Mouse (Mus musculus) embryonic facial prominence, embryonic 12.5 days (tissue): Measurements from ENCODE around the gene Bcl6b. TPM values are rescaled to one million over a fixed set of nuclear protein-coding genes. Genes with fewer than 3 reads are reported as not detected.
A peak's percentile ranks its signal among the peaks of the same experiment; 100 is the strongest.

Experiments used
- ATAC-seq: fragments of 200-750 bp; cut with Nextera tagmentation; 2 replicates; pipeline ENCODE4 v1.8.0; 2017; ENCODE audit not compliant: insufficient number of reproducible peaks, insufficient read depth, low FRiP score, low TSS enrichment
- H3K27ac ChIP-seq: fragments of 300-500 bp; sonication (generic); 2 replicates; pipeline ENCODE4 v1.5.1; 2016; ENCODE audit warnings: mild to moderate bottlenecking
- H3K27me3 ChIP-seq: fragments of 300-500 bp; sonication (generic); 2 replicates; pipeline ENCODE4 v1.6.1; 2016; ENCODE audit warnings: mild to moderate bottlenecking, moderate library complexity
- H3K36me3 ChIP-seq: fragments of 300-500 bp; sonication (generic); 2 replicates; pipeline ENCODE4 v1.6.1; 2016; ENCODE audit warnings: mild to moderate bottlenecking
- H3K4me1 ChIP-seq: fragments of 300-500 bp; sonication (generic); 2 replicates; pipeline ENCODE4 v1.6.1; 2016
- H3K4me2 ChIP-seq: fragments of 300-500 bp; sonication (generic); replicated peaks from 2 replicates; pipeline ENCODE4 v1.6.1; 2016; ENCODE audit warnings: mild to moderate bottlenecking, moderate library complexity
- H3K4me3 ChIP-seq: fragments of 300-500 bp; sonication (generic); 2 replicates; pipeline ENCODE4 v1.5.1; 2016; ENCODE audit warnings: mild to moderate bottlenecking
- H3K9ac ChIP-seq: fragments of 300-500 bp; sonication (generic); 2 replicates; pipeline ENCODE4 v1.6.1; 2016; ENCODE audit warnings: mild to moderate bottlenecking, moderate library complexity
- H3K9me3 ChIP-seq: fragments of 300-500 bp; sonication (generic); 2 replicates; pipeline ENCODE4 v1.6.1; 2016; ENCODE audit warnings: mild to moderate bottlenecking, moderate library complexity
- WGBS: fragments of 180-500 bp; shearing (Covaris S2); methylation state at CpG from one replicate; pipeline ENCODE4 v1.1.7; 2016; 5-methylcytosine and 5-hydroxymethylcytosine counted together
- polyA plus RNA-seq: library from polyadenylated mRNA; unstranded; fragments of >200 nt; fragmentation: Nextera tagmentation; extraction: Ambion mirVana; gene quantifications from 2 replicates; pipeline ENCODE4 v1.2.1, GENCODE M21; 2016

Bcl6b gene
- polyA plus RNA-seq, 1 experiment from 2014 or later, result 10.8 TPM

DNA sequence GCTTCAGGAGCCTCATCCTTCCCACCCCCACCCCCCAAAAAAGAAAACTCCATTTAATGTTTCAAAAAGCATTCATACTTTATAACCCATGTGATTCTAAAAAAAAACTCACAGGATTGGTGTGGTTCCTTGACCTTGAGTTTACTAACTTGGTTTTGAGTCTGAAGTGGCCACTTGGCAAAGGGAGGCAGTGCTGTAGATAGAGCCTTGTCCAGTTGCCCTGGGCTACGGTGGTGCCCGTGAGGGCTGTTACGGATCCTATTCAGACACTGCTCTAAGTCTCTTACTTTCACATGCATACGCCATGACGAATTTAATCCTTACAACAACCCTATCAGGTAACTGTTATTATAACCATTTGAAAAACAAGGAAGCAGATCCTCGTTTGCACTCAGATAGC is 17.6 kb downstream of the Bcl6b start:
- ATAC-seq, result no peak
- H3K27me3 ChIP-seq, result peaks cover 52% of the 10 kb centered on the region
- H3K4me2 ChIP-seq, result no peak overlapping the region
- H3K27ac ChIP-seq, result no peak overlapping the region
- WGBS, result 69% methylated on average over 6 of the region's 6 CpGs
- H3K4me1 ChIP-seq, result peaks cover 21% of the 10 kb centered on the region
- no peaks in the 10 kb centered on the region for H3K9me3 ChIP-seq
- H3K9ac ChIP-seq, result no peak overlapping the region
- H3K36me3 ChIP-seq, result 0 out of 2 replicates have a peak, but pooled peaks cover 3% of the 10 kb centered on the region
- H3K4me3 ChIP-seq, result no peak overlapping the region

DNA sequence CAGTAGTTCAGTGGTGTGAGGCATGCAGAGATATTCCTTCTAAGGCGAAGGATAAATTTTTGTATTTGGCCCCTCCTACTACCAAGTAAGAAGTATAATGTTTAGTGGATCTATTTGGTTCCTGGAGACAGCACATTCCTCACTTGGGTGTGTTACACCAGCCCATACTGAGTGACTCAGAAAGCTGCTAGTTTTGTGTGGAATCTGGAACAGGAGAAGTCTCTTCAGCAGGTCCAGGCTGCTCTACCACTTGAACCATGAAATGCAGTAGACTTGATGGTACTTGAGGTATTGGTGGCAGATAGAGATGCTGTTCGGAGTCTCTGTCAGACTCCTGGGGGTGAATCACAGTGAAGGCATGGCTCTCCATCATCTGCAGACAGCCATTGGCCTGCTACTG is 18.9 kb downstream of the Bcl6b start:
- no peak for ATAC-seq
- Histone ChIP-seq H3K9me3 (no peaks in the 10 kb centered on the region), H3K4me1 (peaks cover 20% of the 10 kb centered on the region), H3K27me3 (peaks cover 44% of the 10 kb centered on the region), H3K4me3 (no peak overlapping the region), H3K4me2 (no peak overlapping the region), H3K9ac (no peak overlapping the region), H3K36me3 (no peaks in the 10 kb centered on the region), H3K27ac (no peak overlapping the region)
- 82% methylated on average over 2 of the region's 2 CpGs for WGBS

DNA sequence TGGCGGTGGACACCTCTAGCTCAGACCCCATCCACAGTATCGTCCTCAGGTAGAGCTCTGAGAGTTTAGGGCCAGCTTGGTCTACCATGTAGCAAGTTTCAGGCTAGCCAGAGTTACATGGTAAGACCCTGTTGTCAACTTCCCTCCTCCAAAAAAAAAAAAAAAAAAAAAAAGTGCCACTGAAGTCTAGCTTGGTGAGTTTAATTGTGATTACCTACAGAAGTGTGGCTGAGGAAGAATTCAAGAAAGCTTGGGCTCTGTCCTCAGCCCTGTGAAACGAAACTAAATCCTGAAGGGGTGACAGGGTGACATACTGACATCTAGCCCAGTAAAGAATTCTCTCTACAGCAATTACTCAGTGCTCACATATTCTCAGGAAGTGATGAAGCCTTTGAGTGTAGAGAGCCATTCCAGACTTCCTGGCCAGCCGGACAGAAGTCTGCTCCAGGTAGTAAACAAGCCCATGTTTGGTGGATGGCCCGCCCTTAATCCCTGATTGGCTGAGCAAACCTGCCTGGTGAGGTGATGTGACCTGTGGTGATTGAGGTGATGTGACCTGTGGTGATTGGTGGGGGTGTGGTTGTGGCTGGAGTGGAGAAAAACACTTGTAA is 20.7 kb downstream of the Bcl6b start:
- Histone ChIP-seq H3K27ac (no peak overlapping the region), H3K36me3 (no peaks in the 10 kb centered on the region), H3K9ac (no peak overlapping the region), H3K27me3 (peaks cover 26% of the 10 kb centered on the region), H3K4me3 (no peak overlapping the region), H3K4me1 (peaks cover 3% of the 10 kb centered on the region), H3K9me3 (no peaks in the 10 kb centered on the region), H3K4me2 (no peak overlapping the region)
- 79% methylated on average over 5 of the region's 5 CpGs for WGBS
- ATAC-seq, result no peak

DNA sequence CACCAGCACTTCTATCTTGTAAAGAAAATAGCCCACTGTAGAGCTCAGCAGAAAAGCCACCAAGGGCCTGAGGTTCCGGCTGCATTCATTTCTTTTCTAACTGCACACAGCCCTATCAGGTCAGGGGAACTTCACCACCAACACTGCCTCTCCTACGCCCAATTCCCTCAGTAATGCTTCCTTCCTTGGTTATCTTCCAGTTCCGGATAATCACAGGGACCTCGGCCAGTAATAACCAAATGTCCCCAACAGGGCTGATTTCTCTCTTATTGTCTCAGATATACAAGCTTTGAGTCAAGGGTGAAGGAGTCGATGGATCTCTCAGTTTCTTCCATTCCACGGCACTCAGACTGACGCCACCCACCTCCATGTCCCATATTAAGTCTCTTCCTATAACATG is 22.3 kb downstream of the Bcl6b start:
- Histone ChIP-seq H3K4me2 (no peak overlapping the region), H3K27me3 (peaks cover 11% of the 10 kb centered on the region), H3K4me1 (no peaks in the 10 kb centered on the region), H3K9me3 (no peaks in the 10 kb centered on the region), H3K27ac (no peak overlapping the region), H3K36me3 (no peaks in the 10 kb centered on the region), H3K4me3 (no peak overlapping the region), H3K9ac (no peak overlapping the region)
- WGBS, result 85% methylated on average over 7 of the region's 7 CpGs
- no peak for ATAC-seq

DNA sequence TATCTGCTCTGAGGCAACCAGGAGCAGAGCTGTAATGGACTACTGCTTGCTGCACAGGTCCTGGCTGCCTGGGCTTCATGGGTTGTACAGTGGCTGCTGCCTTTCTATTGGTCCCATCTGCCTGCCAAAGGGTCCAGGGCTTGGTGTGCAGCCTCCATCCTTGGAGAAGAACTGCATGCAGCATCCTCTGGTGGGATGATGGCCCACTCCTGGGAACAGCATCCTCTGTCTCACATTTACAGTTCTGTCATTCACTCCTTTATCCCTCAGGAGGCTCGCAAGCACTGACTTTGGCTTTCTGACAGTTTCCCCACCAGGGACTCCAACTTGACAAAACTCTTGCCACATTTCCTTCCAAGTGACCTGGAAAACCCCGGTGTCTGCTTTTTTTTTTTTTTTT is 22.8 kb downstream of the Bcl6b start:
- no peaks in the 10 kb centered on the region for H3K9me3 ChIP-seq
- peaks cover 10% of the 10 kb centered on the region; the same call in 1 of the 2 replicates for H3K27me3 ChIP-seq
- WGBS, result 76% methylated on average over 2 of the region's 2 CpGs
- no peak overlapping the region for H3K27ac ChIP-seq
- ATAC-seq, result no peak
- no peak overlapping the region for H3K4me2 ChIP-seq
- no peak overlapping the region for H3K9ac ChIP-seq
- no peaks in the 10 kb centered on the region for H3K4me1 ChIP-seq
- no peak overlapping the region for H3K4me3 ChIP-seq
- H3K36me3 ChIP-seq, result no peaks in the 10 kb centered on the region

GRCm38 (mm10) chr11:70201691-70202090 is 27.9 kb downstream of the Bcl6b start:
- Histone ChIP-seq H3K4me2 (no peak overlapping the region), H3K4me1 (0 out of 2 replicates have a peak, but pooled peaks cover 5% of the 10 kb centered on the region), H3K9me3 (no peaks in the 10 kb centered on the region), H3K9ac (no peak overlapping the region), H3K4me3 (no peak overlapping the region), H3K27me3 (0 out of 2 replicates have a peak, but pooled peaks cover 5% of the 10 kb centered on the region), H3K27ac (no peak overlapping the region), H3K36me3 (no peaks in the 10 kb centered on the region)
- WGBS, result 34% methylated on average over 5 of the region's 5 CpGs
- no peak for ATAC-seq

GRCm38 (mm10) chr11:70200036-70200608 is 29.5 kb downstream of the Bcl6b start:
- no peaks in the 10 kb centered on the region for H3K36me3 ChIP-seq
- H3K4me3 ChIP-seq, result no peak overlapping the region
- H3K9ac ChIP-seq, result 0 out of 2 replicates have a peak overlapping the region, but pooled peaks have one; percentile 15
- 82% methylated on average over 5 of the region's 5 CpGs for WGBS
- H3K4me1 ChIP-seq, result 0 out of 2 replicates have a peak, but pooled peaks cover 5% of the 10 kb centered on the region
- 0 out of 2 replicates have a peak, but pooled peaks cover 3% of the 10 kb centered on the region for H3K9me3 ChIP-seq
- no peaks in the 10 kb centered on the region for H3K27me3 ChIP-seq
- H3K4me2 ChIP-seq, result no peak overlapping the region
- no peak for ATAC-seq
- H3K27ac ChIP-seq, result no peak overlapping the region

- Histone ChIP-seq H3K9me3 (0 out of 2 replicates have a peak, but pooled peaks cover 4% of the 10 kb centered on the region), H3K27ac (no peak overlapping the region), H3K36me3 (no peaks in the 10 kb centered on the region), H3K9ac (no peak overlapping the region), H3K4me1 (0 out of 2 replicates have a peak, but pooled peaks cover 5% of the 10 kb centered on the region), H3K4me2 (no peak overlapping the region), H3K27me3 (no peaks in the 10 kb centered on the region), H3K4me3 (no peak overlapping the region)
- no peak for ATAC-seq
- WGBS, result 78% methylated on average over 8 of the region's 8 CpGs
Observed at GRCm38 (mm10) chr11:70199107-70199506, 30.5 kb downstream of the Bcl6b start.

GRCm38 (mm10) chr11:70198332-70198731 is 31.3 kb downstream of the Bcl6b start:
- WGBS, result 84% methylated on average over 3 of the region's 3 CpGs
- ATAC-seq, result no peak
- 0 out of 2 replicates have a peak, but pooled peaks cover 4% of the 10 kb centered on the region for H3K9me3 ChIP-seq
- peaks cover 12% of the 10 kb centered on the region; the same call in 1 of the 2 replicates for H3K4me1 ChIP-seq
- no peaks in the 10 kb centered on the region for H3K36me3 ChIP-seq
- H3K9ac ChIP-seq, result no peak overlapping the region
- H3K4me3 ChIP-seq, result no peak overlapping the region
- H3K4me2 ChIP-seq, result no peak overlapping the region
- no peak overlapping the region for H3K27ac ChIP-seq
- H3K27me3 ChIP-seq, result no peaks in the 10 kb centered on the region

- H3K4me2 ChIP-seq, result no peak overlapping the region
- H3K4me3 ChIP-seq, result no peak overlapping the region
- H3K9ac ChIP-seq, result no peak overlapping the region
- H3K27ac ChIP-seq, result no peak overlapping the region
- peaks cover 9% of the 10 kb centered on the region; the same call in 1 of the 2 replicates for H3K4me1 ChIP-seq
- no peaks in the 10 kb centered on the region for H3K36me3 ChIP-seq
- ATAC-seq, result no peak
- WGBS, result 40% methylated on average over 11 of the region's 11 CpGs
- 0 out of 2 replicates have a peak, but pooled peaks cover 4% of the 10 kb centered on the region for H3K9me3 ChIP-seq
- no peaks in the 10 kb centered on the region for H3K27me3 ChIP-seq
Observed at GRCm38 (mm10) chr11:70193354-70194285, 36.0 kb downstream of the Bcl6b start.

DNA sequence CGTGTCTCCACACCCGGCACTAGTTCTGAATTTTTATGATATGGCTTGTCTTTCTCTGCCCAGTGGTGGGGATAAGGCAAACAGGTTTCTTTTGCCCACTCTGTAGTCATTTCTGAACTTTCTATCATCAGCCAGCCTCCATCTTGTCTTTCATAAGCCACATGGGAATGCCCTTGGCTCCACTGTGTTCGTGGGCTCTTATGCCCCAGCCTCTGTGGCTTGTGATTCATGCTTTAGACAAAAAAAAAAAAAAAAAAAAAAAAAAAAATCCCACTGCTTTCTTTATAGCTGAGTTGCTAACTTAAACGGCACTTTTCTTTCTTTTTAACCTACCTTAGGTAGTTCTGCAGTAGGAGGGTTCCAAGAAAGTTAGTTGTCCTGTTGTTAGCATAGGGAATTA is 37.4 kb downstream of the Bcl6b start:
- 0 out of 2 replicates have a peak, but pooled peaks cover 4% of the 10 kb centered on the region for H3K9me3 ChIP-seq
- no peaks in the 10 kb centered on the region for H3K27me3 ChIP-seq
- no peak overlapping the region for H3K4me2 ChIP-seq
- H3K9ac ChIP-seq, result no peak overlapping the region
- H3K4me3 ChIP-seq, result no peak overlapping the region
- 78% methylated on average over 4 of the region's 4 CpGs for WGBS
- H3K36me3 ChIP-seq, result no peaks in the 10 kb centered on the region
- peaks cover 9% of the 10 kb centered on the region; the same call in 1 of the 2 replicates for H3K4me1 ChIP-seq
- no peak for ATAC-seq
- no peak overlapping the region for H3K27ac ChIP-seq
